Mouse (Mus musculus): ENCODE data around the gene Slc7a7. TPM values are rescaled to one million over a fixed set of nuclear protein-coding genes. Genes with fewer than 3 reads are reported as not detected.

The Slc7a7 gene
- total RNA-seq, 2 experiments from 2014 or later, result 6.0 to 7.5 TPM

DNA sequence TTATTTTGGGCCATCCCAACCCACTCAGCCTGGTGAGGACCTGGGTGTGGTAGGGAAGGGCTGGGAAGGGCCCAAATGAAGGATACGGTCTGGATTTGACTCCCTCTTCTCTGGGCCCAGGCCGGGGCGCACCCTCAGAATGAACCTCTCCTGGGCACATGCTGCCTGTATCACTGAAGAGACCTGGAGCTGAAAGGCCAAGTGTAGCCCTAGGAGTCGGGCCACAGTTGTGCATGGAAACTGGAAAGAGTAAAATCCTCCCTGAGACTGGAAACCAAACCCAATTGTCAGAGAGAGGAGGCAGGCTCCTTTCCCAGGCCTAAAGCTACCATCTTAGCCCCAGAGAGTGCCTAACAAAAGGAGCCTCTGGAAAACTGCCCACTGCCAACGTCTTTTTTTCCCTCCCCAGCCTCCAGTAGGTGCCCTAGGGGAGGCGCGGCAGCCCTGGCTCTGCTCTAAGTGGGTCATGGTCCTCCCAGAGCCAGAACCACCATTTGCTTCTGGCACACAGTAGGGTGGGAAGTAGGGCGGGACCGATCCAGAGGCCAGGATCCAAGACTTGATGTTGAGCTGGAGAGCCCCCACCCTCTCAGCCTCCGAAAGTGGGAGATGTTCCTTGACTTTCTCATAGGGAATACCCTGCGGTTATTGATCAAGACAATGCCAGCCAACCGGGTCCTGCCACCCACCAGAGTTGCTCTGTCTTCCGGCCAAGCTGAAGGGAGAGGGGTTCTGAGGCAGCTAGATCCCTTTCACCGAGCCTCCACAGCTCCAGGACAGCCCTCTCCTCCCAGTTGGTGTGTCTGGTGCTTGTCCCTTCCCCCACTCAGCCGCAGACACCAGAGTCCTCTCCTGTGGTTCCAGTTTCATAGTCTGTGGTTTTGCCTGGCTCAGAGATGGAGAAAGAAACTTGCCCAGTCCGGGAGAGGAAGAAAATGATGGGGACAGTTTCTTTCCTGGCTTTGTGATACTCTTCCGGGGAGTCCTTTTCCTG lies 15.6 kb upstream of the Slc7a7 start:
- 0 out of 2 replicates have a peak, but pooled peaks have one; percentile 16 for ATAC-seq (replicated peaks; ENCODE audit: low FRiP score, poor library complexity, severe bottlenecking)

DNA sequence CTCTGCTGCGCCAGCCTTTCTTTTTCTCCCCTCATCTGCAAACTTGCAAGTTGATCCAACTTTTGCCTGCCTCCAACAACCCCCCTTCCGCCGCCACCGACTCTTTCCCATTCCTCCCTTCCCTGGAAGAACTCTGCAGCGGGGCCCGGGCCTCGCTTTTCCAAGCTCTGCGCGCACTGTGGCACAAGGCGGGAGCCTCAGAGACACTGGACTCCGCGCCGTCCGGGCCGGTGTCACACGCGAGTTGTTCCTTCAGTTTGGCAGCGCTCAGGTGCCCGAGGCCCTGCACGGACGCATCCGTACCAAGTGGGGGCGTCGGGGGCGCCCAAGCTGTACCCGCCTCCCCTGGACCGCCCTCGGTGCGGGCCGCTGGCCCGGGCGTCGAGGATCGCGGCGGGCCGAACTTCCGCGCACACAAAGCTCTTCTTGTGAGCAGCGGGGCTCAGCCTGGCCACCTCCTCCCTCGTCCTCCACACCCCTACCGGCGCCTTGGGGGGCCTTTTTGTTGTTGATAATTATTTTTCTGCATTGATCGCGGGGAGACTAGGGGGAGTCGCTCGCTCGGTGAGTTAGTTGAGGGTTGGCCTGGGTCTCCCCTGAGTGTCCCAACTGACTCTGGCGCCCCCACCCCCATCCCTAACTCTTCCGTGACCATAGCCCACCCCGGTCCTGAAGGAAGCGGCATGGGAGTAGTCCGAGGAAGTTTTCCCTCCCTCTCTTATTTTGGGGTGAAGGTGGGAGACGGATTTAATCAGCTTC lies 14.7 kb upstream of the Slc7a7 start:
- peak; percentile 48 for ATAC-seq (replicated peaks; ENCODE audit: low FRiP score, poor library complexity, severe bottlenecking)

DNA sequence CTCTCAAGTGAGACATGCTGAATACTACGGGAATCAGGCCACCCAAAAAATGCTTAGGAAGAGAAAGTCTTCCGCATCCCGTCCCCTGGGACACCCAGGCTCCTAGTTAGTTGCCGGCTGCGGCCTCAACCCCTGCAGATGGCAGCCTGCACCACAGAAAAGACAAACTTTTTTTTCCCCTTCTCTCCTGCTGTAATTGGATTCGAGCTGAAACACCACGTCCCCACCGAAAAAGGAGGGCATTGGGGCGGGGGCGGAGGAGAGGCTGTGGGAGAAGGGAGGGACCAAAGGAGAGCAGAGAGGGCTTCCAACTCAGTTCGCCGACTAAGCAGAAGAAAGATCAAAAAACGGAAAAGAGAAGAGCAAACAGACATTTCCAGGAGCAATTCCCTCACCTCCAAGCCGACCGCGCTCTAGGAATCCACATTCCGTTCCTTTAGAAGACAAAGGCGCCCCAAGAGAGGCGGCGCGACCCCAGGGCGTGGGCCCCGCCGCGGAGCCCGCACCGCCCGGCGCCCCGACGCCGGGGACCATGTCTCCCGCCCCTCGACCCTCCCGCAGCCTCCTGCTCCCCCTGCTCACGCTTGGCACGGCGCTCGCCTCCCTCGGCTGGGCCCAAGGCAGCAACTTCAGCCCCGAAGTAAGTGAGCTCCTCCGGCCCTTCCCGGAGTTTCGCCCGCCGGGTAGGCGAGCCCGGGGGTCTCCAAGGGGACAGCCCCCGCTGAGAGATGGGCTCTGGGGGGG lies 13.9 kb upstream of the Slc7a7 start, which contains the start of gene Mmp14:
TSS of gene Mmp14 (plus strand) at position 279 of the 744 bp plus-strand sequence.
- no peak for ATAC-seq (replicated peaks; ENCODE audit: low FRiP score, poor library complexity, severe bottlenecking)

DNA sequence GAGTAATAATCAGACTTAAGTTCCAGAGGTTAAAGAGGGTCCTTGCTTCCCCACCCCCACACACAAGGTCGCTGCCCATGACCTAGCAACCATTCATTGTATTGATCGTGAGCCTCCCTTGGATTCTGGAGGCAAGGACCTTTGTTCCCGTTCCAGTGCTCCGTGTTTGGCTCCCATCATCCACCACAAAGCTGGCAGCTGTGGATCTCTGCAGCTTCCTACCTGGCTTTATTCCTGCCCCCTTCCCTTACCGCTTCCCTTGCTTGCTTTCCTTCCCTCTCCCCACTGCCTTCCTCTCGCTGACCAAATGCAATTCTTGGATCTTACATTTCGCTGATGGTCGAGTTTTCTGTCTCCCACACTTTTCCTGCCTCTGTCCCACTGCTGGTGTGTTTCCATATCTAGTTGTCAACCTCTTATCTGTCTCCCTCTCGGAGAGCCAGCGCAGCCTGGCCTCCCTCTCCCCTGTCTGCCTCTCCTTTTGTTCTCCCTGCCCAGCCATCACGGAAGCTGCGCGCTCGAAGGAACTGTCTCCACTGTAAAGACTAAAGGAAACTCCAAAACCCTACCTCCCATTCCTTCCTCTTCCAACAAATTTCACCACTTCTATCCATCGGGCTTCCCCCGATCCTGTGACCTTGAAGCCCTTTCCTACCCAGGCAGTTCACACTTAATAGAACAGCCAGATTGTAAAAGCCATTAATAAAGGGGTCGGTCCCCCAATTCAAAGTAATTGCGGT lies 13.0 kb upstream of the Slc7a7 start:
- ATAC-seq (replicated peaks; ENCODE audit: low FRiP score, poor library complexity, severe bottlenecking), result no peak

DNA sequence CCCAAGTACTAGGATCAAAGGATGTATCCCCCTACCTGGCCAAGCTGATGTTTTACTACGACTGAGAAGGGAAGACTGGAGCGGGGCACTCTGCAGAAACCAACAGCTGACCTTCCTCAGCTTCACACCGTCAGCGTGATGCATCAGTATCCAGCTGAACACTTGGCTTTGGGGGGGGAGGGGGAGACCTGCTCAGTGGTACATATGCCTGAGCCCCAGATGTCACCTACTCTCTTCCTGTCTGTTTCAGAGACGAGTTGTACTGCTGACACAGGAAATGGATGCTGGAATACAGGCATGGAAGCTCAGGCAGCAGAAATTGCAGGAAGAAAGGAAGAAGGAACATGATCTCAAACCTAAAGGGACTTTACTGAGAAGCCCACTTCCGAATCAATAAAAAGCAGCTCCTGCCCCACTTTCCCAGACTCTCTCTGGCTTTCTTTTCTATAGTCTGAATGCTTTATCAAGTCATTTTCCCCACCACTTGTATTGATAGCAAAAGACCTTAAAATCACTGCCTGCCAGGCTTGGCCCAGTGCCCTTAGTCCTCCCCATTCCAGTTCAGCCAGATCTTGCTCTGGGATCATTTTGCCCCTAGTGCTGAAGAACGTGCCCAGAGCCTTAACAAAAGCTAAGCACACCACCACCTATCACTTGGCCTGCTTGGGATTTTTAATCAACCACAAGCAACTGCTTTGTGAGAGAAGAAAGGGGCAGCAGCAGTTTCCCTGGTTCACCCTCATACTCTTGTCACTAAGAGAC lies 11.9 kb upstream of the Slc7a7 start:
- no peak for ATAC-seq (replicated peaks; ENCODE audit: low FRiP score, poor library complexity, severe bottlenecking)

DNA sequence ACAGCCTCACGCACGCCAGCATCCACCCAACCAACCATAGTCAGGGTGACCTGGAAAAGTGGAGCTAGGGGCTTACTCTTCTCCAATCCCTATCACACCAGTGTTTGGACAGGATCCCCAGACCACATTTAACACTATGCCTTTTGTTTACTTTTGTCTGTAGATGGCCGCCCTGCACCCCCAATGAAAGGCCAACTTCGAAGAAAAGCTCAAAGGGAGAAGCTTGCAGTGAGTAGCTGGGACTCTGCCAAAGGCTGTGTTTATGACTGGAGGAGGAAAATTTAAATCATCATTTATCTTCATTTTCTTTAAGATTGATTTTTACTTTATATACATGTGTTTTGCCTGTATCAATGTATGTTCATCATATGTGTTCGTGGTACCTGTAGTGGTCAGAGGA lies 10.8 kb upstream of the Slc7a7 start:
- no peak for ATAC-seq (replicated peaks; ENCODE audit: low FRiP score, poor library complexity, severe bottlenecking)

DNA sequence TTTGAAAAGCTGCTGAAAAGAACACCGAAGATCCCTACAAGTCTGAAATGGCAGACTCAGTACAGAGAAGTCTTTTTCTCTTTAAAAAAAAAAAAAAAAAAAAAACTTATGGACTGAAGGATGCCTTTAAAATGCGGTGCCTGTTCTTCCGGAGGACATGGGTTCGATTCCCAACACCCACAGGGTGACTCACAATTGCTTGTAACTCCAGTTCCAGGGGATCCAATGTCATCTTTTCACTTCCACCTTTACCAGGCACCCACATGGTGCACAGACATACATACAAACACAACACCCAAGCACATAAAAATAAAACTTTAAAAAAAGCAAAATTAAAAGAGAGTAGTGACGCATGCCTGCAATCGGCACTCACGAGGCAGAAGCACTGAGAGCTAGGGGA lies 10.1 kb upstream of the Slc7a7 start:
- no peak for ATAC-seq (replicated peaks; ENCODE audit: low FRiP score, poor library complexity, severe bottlenecking)

DNA sequence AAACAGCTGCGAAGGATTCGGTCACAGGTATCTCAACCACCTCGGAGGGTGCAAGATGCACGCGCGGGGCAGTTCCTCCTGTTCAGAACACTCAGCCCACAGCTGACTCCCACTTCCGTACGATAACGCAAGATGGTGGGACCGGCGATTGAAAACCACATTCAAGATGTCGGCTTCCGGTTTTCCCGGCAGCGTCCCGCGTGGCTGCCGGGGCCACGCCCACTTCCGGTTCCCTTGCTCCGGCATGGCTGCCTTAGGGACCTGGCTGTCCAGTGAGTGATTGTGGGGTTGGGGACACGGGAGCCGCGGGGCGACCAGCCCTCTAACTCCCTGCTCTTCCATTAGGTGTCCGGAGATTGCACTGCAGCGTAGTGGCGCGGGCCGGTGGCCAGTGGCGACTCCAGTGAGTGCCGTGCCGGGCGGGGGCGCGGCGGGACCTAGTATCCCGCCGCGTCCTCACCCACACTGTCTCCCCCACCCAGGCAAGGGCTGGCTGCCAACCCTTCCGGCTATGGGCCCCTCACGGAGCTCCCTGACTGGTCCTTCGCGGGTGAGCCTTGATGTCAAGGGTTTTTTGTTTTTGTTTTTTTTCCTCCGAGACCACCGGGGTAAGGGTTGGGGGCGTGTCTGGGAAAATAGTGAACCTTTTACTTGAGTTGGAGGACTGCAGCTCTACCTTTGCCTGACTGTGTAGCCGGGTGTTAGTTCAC lies 9.3 kb upstream of the Slc7a7 start, which contains the start of gene Mrpl52:
TSS of gene Mrpl52 (plus strand) at position 221 of the 710 bp plus-strand sequence.
- peak; percentile 90 for ATAC-seq (replicated peaks; ENCODE audit: low FRiP score, poor library complexity, severe bottlenecking)

DNA sequence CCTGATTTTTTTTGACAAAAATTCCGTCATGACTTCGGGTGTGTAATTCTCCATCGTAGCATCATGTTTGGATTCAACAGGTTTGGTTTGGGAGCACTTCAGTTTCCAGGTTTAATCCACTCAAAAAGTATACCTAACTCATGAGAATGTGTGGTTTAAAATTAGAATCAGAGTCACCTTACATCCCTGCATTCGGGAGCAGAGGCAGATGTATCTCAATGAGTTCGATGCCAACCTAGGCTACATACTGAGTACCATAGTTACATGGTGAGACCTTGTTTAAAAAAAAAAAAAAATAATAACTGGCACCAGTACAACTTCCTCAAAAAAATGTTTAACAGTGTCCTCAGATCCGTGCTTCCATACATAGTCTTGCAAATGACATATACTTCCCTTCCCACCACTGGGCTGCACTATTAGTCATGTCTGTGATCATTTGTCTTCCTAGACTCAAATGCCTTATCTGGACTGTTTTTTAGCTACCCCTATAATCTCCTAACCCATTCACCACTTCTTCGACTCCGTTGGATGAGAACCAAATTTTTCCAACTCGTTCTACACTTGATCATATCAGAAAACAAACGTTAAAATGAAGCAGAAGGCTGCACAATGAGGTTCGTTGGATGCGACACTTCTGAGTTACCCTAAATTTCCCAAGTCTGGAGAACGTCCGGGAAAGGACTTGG lies 8.6 kb upstream of the Slc7a7 start:
- ATAC-seq (replicated peaks; ENCODE audit: low FRiP score, poor library complexity, severe bottlenecking), result 0 out of 2 replicates have a peak, but pooled peaks have one; percentile 9

DNA sequence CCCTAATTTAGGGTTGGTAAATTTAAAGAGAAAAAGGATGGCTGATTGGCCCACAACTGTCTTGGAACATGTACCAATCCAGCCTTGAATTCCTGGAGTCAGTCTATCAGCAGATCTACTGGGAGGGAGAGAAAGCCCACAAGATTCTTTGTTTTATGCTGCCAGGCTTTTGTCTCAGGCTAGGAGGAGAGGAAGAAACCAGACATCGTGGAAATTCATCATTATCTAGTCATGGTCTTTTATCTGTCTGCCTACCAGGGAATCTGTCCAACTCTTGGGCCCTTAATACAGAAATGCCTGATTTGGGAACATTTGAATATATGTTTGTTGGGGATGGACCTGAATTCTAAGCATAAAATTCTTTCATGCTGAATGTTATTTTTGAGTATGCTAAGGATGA lies 8.0 kb upstream of the Slc7a7 start:
- ATAC-seq (replicated peaks; ENCODE audit: low FRiP score, poor library complexity, severe bottlenecking), result no peak

DNA sequence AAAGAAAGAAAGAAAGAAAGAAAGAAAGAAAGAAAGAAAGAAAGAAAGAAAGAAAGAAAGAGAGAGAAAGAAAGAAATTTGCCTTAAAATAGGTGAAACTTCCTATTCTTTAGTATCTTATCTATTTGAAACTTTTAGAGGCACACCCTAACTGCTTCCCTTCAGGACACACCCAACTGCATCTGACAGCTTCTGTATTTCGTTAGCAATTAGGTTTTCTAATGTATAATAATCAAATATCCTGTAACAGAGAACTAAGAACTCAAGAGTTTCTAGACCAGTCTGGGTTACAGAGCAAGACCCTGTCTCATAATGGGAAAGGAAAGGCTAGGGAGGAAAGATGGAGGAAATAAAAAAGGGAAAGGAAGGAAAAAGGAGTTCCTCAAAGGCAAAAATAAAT lies 7.1 kb upstream of the Slc7a7 start:
- ATAC-seq (replicated peaks; ENCODE audit: low FRiP score, poor library complexity, severe bottlenecking), result no peak

DNA sequence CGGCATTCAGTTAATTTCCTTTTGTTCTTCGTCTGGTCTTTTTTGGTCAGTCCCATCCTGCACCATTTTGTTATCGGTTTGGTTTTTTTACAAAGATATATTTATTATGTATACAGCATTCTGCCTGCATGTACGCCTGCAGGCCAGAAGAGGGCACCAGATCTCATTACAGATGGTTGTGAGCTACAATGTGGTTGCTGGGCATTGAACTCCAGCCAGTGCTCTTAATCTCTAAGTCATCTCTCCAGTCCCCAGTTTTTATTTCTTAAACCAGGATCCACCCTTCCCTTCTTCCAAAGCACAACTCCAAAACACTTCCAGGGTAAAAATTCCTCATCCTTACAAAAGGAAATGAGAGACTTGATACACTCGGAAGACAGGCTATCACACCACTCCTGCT lies 5.8 kb upstream of the Slc7a7 start:
- peak; percentile 26; the same call in 1 of the 2 replicates for ATAC-seq (replicated peaks; ENCODE audit: low FRiP score, poor library complexity, severe bottlenecking)

DNA sequence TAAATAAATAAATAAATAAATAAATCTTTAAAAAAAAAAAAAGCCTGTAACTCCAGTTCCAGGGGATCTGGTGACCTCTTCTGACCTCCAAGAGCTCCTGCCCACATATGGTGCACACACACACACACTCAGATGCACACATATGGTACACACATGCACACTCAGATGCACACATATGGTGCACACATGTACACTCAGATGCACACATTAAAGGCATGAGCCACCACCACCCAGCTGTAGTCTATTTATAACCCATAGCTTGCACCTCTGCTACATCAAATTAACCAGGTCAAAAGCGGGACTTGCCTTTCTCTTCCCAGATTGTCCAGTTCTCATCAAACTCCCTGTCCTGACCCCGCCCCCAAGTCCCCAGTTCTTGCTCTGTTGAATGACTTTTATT lies 3.4 kb upstream of the Slc7a7 start:
- no peak for ATAC-seq (replicated peaks; ENCODE audit: low FRiP score, poor library complexity, severe bottlenecking)

DNA sequence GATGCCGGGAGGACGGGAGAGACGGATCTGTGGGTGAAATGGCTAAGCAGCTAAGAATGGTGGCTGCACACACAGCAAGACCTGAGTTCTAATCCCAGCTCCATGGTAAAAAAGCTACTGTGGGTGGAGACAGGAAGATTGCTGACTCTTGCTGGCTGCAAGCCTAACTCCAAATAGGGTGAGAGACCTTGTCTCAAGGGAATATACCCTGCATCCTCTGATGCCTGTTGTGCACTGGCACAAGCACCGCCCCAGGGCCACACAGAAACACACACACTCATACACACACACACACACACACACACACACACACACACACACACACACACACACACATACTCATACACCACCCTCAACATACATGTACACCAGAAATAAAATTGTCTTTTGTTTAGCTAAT lies 750 bp downstream of the Slc7a7 start:
- no peak for ATAC-seq (replicated peaks; ENCODE audit: low FRiP score, poor library complexity, severe bottlenecking)

DNA sequence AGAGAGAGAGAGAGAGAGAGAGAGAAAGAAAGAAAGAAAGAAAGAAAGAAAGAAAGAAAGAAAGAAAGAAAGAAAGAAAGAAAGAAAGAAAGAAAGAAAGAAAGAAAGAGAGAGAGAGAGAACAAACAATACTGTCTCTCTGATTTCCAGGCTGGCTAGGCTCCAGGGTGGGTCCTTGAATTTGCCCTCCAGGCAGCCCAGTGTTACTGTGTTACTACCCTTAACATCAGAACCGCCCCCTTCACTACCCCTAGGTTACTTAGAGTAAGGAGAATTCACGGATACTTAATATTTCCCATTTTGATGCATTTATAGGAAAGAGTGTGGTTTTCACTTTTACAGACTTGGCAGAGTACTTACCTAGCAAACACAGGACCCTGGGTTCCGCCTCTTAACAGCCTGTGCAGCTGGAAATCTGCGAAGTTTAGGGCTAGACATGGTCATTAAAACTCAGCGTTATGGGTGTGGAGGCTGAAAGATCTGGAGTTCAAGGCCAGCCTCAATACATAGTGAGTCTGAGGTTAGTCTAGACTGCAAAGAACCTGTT lies 1.3 kb downstream of the Slc7a7 start:
- no peak for ATAC-seq (replicated peaks; ENCODE audit: low FRiP score, poor library complexity, severe bottlenecking)

DNA sequence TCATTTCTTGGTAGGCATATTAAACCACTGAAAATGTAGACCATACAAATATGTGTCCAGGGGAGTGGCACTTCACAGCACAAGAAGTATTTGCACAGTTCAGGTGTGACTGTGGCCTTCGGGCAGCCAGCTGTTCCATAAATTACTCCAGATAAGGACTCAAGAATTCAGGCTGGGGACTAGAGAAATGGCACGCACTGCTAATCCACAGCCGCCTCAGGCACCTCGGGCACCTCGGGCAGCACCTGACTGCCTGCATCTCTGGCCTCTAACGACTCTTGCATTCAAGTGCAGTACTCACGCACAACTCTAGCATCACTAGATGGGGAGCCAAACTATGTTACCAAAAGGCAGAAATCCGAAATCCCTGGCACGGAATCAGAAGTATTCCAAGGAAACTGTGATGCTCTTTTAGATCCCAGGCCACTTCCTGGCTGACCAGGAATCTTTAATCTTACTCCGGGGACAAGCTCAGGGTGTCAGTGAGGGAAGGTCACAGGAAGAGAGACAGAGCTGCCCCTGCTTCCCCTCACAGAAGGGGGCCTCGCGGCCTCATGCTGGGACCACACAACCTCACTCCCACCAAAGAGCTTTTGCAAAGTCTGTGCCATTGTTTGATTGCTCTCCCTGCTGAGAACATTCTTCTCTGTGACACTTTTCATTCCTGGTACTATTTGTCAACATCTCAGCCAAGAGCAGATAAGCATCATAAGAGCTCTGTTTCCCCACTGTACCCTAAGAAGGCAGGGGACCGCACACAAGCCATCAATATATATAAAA lies 2.1 kb downstream of the Slc7a7 start:
- no peak for ATAC-seq (replicated peaks; ENCODE audit: low FRiP score, poor library complexity, severe bottlenecking)

All from erythroblast, adult 5-6 weeks (primary cell).